Mouse (Mus musculus) testis, adult 2 months (tissue): ENCODE results near the gene Rbfox3.

Source experiments
- CTCF ChIP-seq: fragments of 200-500 bp; IDR thresholded peaks from 2 replicates; pipeline ENCODE4 v1.5.1; 2012; ENCODE audit warnings: low read depth, mild to moderate bottlenecking, inconsistent platforms, low read length, moderate library complexity; ENCODE audit not compliant: control insufficient read depth, insufficient read depth, insufficient replicate concordance
- POLR2A ChIP-seq: fragments of 200-500 bp; IDR thresholded peaks from 2 replicates; pipeline ENCODE4 v1.6.1; 2012; ENCODE audit warnings: low read depth, mild to moderate bottlenecking, inconsistent platforms, low read length, moderate library complexity; ENCODE audit not compliant: control insufficient read depth

DNA sequence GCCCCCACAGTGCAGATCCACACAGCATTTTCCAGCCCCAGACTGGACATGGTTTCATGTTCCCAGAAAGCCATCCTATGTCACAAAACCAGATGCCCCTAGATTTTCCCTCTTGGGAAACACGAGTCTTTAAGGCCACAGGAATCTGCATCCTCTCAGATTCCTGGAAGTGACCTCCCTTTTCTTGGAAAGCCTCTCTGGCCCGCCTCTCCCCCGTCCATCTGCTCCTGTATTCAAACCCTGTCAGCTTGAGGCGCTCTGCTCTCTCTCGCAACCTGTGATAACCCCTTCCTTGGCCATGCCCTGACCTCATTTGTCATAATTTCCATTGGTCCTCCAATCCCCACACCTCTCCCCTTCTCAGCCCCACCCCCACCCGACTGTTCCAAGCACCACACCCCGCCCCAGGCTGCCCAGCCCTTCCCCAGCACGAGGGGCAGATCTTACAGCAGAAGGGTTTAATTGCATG lies 183.3 kb downstream of the Rbfox3 start:
- TF ChIP-seq CTCF, result no peak
- TF ChIP-seq POLR2A, result no peak
